Mouse (Mus musculus): Measurements from ENCODE around the gene Rita1.

Gene Rita1

GRCm38 (mm10) chr5:120570289-120570897 is 42.0 kb downstream of the Rita1 start:
- peak in 1 of 2 experiments; percentile 61 for DNase-seq (ENCODE audit: low spot score in 2 of 2)

GRCm38 (mm10) chr5:120569791-120570190 is 42.6 kb downstream of the Rita1 start:
- DNase-seq (ENCODE audit: low spot score in 2 of 2), result no peak

GRCm38 (mm10) chr5:120568964-120569363 is 43.4 kb downstream of the Rita1 start:
- no peak for DNase-seq (ENCODE audit: low spot score in 2 of 2)

GRCm38 (mm10) chr5:120568336-120568768 is 44.0 kb downstream of the Rita1 start:
- no peak for DNase-seq (ENCODE audit: low spot score in 2 of 2)

- DNase-seq (ENCODE audit: low spot score in 2 of 2), result no peak
These were observed 44.6 kb downstream of the Rita1 start for GRCm38 (mm10) chr5:120567761-120568211.

GRCm38 (mm10) chr5:120567253-120567701 is 45.1 kb downstream of the Rita1 start:
- DNase-seq (ENCODE audit: low spot score in 2 of 2), result peak; percentile 66 to 74

GRCm38 (mm10) chr5:120566681-120567252 is 45.6 kb downstream of the Rita1 start:
- DNase-seq (ENCODE audit: low spot score in 2 of 2), result peak in 1 of 2 experiments; percentile 55

GRCm38 (mm10) chr5:120566101-120566500 is 46.3 kb downstream of the Rita1 start:
- peak in 1 of 2 experiments; percentile 57 for DNase-seq (ENCODE audit: low spot score in 2 of 2)

GRCm38 (mm10) chr5:120565171-120565905 is 47.1 kb downstream of the Rita1 start:
- DNase-seq (ENCODE audit: low spot score in 2 of 2), result no peak

- no peak for DNase-seq (ENCODE audit: low spot score in 2 of 2)
These were observed 48.5 kb downstream of the Rita1 start for GRCm38 (mm10) chr5:120563914-120564311.

GRCm38 (mm10) chr5:120562956-120563913 is 49.2 kb downstream of the Rita1 start:
- peak; percentile 78 to 80 for DNase-seq (ENCODE audit: low spot score in 2 of 2)

GRCm38 (mm10) chr5:120560616-120561311 is 51.6 kb downstream of the Rita1 start:
- DNase-seq (ENCODE audit: low spot score in 2 of 2), result peak; percentile 84 to 85

GRCm38 (mm10) chr5:120560129-120560615 is 52.2 kb downstream of the Rita1 start:
- DNase-seq (ENCODE audit: low spot score in 2 of 2), result peak in 1 of 2 experiments; percentile 16

- peak in 1 of 2 experiments; percentile 51 for DNase-seq (ENCODE audit: low spot score in 2 of 2)
These were observed 53.6 kb downstream of the Rita1 start for GRCm38 (mm10) chr5:120558762-120559161.

- DNase-seq (ENCODE audit: low spot score in 2 of 2), result no peak
These were observed 54.3 kb downstream of the Rita1 start for GRCm38 (mm10) chr5:120558041-120558440.

GRCm38 (mm10) chr5:120555871-120556270 is 56.5 kb downstream of the Rita1 start:
- no peak for DNase-seq (ENCODE audit: low spot score in 2 of 2)

- DNase-seq (ENCODE audit: low spot score in 2 of 2), result no peak
These were observed 61.7 kb downstream of the Rita1 start for GRCm38 (mm10) chr5:120550673-120551072.

- no peak for DNase-seq (ENCODE audit: low spot score in 2 of 2)
These were observed 62.3 kb downstream of the Rita1 start for GRCm38 (mm10) chr5:120550137-120550536.

- no peak for DNase-seq (ENCODE audit: low spot score in 2 of 2)
These were observed 64.0 kb downstream of the Rita1 start for GRCm38 (mm10) chr5:120548236-120548850.
